Mouse (Mus musculus) CD4-positive, CD25-positive, alpha-beta regulatory T cell, adult 4 months (primary cell): ENCODE results near the gene Snx32. TPM values are rescaled to one million over a fixed set of nuclear protein-coding genes. Genes with fewer than 3 reads are reported as not detected.

Experiments
- ATAC-seq: one replicate; pipeline ENCODE4 v1.8.0; 2017
- polyA plus RNA-seq, 2 experiments: library from polyadenylated mRNA; unstranded; fragments of 100-300 nt; shearing (Covaris generic); gene quantifications; one replicate each; pipeline ENCODE4 v1.2.1; 2017

The Snx32 gene
- 10 to 100 TPM; 20.2 to 23.6 TPM for polyA plus RNA-seq

DNA sequence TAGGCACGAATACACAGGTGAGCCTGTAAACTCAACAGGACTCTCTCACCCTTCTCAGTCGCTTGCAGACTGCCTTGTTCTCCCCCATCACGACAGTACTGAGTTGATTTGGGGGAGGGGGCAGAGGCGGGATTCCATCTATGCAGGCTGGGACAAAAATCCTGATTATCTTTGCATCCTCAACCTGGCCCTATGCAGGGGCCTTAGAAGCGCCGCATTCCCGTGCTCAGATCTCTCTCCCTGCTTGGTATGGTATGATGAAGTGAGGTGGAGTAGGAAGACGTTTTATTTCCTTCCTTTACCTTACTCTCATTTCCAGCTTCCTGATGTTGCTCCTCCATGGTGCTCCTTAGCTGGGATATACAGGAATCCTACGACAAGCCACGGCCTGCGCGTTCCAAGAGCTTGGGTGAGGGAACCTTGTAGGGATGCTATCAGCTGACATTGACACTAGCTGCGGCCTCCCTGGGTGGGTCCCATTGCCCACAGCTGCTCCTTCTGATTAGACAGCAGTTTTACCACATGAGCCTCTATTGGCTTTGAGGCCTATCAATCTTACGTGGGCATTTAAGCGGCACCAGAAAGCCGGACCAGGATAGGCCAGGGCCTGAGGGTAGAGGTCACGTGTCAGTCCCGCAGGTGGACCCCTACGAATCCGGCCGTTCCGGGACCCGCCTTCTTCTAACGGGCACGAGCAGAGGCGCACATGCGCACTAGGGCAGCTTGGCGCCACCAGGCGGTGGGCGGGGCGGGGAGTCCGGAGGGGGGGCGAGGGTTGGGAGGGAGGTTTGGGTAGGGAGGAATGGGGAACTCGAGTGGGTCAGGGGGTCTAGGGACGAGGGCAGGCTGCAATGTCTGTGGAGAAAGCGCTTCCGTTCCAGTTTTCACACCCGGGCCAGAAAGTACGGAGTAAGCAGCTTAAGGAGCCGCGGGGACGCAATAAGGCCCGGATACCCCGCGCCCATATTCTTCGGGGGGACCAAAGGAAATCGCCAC is at the start of gene Snx32:
Gene Snx32, minus strand, starts transcription at position 508 of the 996 bp plus-strand sequence.
- peak; percentile 99 for ATAC-seq

DNA sequence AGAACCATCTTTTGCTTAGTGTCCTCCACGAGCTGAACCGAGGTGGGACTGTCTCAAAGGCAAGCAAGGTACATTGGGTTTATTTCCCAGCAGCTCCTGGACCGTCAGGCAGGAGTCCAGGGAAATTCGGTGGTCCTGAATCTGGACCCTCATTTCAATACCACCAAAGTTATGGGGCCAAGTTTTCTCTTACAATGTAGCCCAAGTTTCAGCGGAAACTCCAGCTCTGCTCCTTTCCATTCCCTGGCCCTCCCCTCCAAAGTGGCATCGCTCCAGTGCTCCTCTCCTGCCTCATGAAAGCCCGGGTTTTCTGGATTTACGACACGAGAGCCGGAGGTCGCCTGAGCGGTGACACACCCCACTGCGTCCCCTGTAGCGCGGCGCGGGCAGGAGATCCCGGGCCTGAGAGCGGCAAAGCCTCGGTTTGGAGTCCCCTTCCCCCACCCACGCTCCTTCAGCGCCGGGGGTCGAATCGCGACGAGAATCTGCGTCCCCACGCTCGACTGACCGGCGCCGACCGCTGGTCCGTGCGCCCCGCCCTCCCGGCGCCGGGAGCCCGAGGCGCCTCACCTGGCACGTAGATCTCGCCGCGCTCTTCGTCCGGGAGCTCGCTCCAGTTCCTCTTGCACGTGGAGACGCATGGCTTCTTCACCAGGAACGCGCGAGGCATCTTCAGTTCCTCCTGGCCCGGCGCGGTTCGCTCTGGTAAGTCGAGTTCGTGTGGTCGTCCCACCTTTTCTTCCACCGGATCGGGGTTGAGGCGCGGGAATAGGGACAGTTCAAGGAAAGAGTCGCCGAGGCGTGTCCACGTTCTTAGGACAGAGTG is 49.5 kb upstream of the Snx32 start:
- ATAC-seq: no peak

DNA sequence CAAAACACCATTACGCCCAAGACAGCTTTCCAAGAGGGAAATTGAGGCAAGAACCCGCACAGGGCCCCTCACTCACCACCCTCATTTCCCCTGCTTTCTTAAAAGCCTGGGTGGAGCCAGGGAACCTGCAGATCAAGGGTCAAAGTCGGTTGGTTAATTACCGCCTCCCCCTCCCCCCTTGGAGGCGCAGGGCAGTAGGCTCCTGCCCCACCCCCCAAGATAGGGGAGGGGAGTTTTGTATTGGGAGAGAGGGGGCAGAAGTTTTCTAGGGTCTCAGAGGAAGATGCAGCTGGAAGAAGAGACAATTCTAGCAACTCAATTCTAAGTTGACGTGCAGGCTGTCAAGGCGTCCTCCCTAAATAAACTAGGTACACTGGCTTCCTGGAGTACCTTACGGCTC is 48.9 kb upstream of the Snx32 start:
- no peak for ATAC-seq

DNA sequence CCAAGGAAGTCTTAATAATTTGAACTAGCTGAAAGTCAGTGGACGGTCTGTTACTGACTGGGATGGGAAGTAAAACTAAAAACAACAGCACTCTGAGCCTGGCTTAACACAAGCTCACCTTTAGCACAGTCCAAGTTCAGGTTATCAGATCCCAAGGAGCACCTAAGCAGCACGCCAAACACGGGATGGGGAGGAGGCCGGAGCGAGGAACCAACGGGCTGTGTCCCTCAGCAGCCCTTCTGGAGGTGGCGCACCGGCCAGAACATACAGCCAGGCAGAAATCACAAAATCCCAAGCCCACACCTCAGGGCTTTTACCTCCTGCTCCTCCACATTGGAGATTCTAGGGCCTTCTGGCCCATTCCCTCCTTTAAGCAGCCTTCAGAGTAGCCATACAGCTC is 48.4 kb upstream of the Snx32 start:
- no peak for ATAC-seq

DNA sequence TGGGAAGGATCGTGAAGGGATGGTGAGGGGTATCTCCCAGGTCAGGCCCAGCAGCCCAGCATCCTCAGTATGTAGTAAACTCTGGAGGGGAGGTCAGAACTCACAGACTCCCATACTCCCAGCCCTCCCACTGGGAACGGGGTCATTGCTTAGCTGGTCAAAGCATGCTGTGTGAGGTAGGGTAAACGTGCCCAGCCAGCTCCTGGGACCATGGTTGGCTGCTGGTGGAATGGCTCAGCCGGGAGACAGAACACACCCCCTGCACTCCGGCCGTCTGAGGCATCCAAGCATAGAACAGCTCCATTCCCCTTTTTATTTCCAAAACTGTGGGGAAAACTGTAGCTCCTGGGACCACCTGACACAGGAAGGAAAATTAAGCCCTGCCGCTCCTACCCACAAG is 47.8 kb upstream of the Snx32 start:
- no peak for ATAC-seq

DNA sequence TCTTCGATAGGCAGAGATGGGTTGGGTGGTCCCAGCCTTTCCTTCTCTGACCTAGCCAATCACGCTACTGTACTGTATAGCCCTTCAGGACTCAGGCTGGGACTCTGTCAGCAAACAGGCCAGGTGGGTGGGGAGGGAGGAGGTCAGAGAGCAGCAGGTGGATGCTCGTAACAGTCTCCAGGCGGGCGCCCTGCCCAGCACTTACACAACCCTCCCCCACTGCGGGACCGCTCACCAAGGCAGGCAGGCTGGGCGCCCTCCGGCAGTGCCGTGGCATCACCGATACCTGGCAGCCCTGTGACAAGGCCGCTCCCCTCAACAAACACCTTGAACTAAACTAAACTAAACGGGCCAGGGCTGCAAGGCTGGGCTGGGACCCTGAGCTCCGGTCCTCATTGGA is 43.9 kb upstream of the Snx32 start:
- no peak for ATAC-seq

DNA sequence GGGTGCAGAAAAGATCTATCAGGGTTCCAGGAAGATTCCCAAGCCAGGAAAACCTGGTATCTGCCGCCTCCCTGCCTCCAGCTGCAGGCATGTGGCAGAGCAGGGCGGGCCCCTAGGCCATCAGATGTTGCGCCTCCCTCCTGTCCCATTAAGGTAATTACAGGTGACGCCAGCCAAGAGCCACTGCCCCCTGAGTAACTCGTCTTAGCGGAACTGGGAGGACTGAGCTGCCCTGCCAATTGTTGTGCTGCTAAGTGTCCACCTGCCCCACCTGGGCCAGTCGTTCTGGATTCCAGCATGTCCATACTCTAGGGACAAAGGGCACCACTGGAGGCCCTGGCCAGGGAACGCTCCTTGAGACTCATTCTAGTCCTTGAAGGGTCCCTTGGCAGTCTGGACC is 43.5 kb upstream of the Snx32 start:
- ATAC-seq: no peak

DNA sequence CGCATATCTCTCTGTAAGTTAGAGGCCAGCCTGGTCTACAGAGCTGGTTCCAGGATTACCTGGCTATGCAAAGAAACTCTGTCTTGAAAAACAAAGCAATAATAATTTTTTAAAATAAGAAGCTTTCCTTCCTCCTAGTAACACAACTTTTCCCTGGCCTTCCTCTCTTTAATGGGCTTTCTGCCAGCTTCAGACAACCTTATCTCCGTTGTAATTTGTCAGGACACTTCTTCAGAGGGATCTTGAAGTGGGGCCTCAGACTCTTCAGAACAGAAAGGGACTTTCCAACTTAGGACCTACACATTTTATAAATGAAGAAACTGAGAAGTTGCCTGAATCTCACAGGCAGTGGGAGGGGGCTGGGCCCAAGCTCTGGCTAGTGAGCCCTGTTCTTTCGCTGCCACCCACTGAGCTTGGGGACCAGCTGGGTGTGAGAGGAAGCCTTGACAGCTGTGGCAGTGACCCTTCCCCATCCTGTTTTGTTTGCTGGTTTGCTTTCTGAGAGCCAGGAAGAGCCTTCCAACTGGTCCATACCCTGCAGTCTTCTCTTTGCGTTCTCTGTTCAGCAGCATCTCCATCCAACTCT is 37.2 kb upstream of the Snx32 start:
- ATAC-seq: no peak

DNA sequence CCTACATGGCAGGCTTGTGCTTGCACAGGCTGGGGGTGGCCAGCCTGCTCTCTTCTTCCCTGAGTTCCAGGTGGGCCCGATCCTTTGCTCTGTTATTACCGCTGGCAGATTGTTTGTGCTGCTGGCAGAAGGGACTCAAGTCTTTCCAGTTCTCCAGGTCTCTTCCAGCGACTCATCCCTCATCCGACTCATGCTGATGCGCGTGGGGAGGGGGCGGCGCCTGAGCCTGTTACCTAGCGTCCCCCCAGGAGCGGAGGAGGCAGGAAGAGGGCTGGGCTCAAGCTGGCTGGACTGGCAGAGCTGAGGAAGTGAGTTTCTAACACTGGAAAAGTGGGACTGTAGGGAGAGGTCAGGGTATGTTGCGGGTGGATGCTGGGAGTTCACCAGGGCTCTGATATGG is 33.7 kb upstream of the Snx32 start:
- no peak for ATAC-seq

DNA sequence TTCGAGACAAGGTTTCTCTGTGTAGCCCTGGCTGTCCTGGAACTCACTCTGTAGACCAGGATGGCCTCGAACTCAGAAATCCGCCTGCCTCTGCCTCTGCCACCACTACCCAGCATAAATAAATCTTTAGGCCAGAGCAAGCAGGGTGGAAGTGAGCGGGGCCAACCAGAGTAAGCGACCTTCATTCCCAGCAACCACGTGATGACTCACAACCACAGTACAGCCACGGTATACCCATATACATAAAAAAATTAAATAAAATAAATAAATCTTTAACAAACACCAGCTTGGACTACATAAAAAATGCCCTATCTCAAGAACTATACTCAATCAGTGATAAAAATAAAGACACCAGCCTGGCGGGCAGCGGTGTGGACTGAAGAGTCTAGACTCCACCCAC is 33.0 kb upstream of the Snx32 start:
- ATAC-seq: no peak

DNA sequence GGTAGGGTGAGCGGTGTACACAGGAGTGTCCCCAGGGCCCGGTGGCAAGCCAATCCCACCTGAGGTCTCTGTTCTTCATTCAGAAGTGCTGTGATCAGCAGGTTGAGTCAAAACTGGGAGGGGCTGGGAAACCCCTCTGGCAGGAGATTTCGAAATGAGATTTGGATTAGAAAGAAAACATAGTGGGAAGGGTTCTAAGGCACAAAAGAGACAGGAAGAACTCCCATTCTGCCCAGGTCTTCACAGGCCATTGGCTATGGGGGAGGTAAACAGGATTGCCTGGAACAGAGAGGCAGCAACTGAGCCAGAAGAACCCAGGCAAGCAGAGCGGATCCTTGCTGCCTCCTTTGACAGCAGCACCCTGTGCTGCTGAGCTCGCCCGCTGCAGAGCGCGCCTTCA is 28.4 kb upstream of the Snx32 start:
- no peak for ATAC-seq

DNA sequence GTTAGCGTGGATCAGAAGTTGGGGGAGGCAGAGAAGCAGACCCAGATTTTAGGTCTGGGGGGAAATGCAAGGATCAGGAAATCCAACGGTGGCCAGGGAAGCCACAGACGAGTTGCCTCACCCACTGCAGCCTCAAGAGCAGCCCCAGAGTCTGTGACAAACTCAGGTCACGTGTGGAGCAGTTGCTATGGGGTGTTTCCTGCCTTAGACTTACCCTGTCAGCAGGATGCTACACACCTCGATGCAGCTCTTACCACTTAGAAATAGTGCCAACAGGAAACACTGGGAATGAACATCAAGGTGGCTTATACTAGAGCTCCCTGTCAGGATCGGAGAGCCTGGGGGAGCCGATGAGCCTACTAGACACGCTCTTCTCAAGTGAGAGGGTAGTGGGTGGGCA is 22.2 kb upstream of the Snx32 start:
- ATAC-seq: peak; percentile 94

DNA sequence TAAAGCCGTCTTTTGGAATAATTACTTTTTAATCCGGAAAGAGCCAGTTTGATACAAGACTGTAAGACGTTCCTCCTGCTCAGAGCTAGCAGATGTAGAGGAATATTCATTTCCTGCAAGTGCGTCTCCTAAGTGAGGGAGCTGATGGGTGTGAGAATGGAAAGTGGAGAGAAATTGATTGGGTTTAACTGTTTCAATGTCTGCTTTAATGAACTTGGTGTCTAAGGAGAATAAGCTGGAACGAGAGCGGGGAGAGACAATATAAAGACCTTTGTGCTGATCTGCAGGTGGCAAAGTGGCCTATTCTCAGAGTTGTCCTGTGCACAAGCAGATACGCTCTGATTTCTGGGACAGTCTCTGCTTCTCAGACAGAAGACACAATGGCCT is 19.8 kb upstream of the Snx32 start:
- ATAC-seq: no peak

DNA sequence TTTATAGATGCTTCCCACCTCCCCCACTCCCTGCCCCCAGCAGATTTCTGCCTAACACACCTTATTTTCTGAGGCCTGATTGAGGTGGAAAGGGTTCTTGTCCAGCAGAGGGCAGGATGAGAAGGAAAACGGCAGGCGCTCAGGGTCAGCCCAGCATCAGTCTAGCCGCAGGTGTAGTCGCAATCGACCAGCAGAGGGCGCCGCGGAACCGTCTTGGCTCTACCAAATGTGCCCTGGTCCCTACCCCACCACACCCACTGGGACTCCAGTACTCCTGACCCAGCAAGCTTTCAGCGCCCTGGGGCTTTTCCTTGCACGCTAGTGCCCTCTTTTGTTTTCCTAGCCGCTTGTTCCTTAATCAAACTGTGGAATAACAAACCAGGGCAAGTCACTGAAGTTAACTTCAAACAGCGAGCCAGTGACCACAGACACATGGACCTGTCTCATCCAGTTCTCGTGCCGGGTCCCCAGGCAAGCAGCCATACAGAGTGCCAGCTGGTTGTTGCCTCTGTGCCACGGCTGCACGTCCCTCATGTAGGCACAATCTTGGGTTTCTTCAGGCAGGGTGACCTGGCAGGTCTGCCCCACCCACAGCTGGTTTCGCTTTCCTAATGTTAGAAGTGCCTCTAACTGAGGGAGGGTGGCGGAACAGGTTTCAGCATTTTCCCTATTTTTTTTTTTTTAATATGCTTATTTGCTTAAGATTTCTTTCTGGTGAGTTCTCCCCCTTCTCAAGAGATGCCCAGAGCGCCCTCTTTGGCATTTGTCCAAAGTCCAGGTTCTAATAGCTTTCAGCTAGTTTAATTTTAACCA is 19.2 kb upstream of the Snx32 start:
- ATAC-seq: peak; percentile 71

DNA sequence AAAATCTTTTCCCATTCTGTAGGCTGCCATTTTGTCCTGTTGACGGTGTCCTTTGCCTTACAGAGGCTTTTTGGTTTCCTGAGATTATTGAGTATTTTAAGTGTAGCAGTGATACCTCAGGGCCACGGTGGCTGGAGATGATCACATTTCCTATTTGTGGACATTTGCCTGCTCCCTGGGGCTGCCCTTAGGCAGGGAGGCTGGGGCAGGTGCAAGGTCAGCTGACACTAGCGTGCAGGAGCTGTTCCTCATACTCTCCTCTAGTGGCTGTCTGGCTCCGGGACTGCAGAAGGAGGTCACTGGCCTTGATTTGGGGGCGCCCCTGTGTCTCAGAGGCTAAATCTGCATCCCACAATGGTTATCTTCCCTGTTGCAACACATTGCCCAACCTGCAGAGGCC is 14.9 kb upstream of the Snx32 start:
- no peak for ATAC-seq

DNA sequence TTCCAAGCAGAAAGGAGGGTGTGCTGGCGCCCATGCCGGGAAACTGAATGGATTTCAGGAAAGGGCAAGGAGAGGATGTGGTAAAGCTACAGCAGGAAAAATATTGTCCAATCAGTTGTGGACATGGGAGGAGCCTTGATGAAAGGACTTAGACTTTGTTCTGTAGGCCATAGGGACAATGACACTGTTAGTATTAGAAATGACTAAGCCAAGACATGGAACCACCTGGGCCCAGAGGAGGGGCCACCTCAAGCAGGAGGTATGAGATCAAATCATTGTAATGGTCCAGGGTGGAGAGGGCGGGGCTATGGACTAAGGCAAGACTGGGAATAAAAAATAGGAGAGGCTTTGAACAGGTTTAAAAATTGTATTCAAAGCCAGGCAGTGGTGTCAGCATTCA is 8.4 kb upstream of the Snx32 start:
- ATAC-seq: no peak

DNA sequence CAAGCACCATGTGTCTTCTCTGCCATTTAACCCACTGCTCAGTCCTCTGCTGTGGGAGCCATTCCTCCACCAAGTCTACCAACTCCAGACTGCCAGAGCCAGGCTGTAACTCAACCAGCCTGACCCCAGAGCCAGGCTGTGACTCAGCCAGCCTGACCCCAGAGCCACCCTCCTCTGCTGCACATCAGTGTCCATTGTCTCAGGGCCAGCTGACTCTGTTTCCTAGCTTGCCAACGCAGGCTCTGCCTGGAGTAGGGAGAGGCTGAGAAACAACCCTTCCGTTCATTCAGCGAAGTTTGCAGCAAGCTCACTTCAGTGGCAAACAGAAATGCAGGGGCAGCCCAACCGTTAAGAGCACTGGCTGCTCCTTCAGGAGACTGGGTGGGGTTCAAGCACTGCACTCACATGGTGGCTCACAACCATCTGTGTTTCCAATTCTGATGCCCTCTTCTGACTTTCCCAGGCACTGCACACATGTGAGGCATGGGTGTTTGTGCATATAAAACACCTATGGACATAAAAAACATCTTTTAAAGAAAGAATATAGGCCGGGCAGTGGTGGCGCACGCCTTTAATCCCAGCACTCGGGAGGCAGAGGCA is 6.7 kb upstream of the Snx32 start:
- ATAC-seq: no peak

DNA sequence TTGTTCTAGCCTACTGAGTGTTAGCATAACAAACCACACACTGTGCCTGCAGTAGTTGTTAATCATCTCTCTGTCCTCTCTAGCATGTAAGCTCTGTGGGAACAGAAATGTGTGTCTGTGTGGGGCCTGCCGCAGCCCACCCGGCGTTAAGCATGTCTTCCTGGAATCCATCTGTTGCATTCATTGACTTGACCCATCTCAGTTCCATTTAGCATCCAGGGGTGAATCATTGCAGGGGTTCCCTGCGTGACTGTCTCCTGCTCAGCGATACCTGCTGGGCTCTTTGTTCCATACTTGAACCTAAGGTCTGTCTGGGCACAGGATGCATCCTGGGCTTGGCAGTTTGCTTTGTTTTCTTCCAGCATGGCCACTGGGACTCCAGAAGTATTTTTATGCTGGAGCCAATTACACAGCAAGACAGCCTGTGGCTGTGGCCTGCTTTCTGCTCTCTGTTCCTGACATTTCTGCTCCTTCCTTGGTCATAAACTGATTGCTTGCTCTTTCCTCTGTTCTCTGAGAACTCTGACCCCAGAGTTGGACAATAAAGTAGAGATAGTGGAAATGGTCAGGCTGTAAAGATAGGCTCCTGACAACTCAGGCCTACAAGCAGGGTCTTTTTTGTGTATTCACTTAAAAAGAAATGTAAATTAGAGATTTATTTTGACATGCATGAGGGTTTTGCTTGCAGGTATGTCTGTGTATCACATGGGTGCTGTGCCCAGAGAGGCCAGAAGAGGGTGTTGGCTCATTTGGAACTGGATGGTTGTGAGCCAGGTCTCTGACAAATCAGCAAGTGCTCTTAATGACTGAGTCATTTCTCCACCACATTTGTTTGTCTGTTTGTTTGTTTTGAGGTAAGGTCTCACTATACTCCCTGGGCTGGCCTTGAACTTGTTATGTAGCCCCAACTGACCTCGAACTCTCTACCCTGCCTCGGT is 5.8 kb upstream of the Snx32 start:
- ATAC-seq: no peak

DNA sequence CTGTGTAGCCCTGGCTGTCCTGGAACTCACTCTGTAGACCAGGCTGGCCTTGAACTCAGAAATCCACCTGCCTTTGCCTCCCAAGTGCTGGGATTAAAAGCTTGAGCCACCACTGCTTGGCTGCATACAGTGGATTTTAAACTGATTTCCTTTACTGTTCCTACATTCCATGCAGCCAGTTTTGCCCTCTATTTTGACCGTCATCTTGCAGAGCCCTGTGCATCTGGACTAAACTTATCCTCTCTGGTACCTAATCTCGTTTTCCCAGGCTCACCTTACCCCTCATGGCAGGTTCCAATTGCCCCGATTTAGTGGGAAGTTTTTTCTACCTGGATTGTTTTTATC is 2.6 kb upstream of the Snx32 start:
- no peak for ATAC-seq

DNA sequence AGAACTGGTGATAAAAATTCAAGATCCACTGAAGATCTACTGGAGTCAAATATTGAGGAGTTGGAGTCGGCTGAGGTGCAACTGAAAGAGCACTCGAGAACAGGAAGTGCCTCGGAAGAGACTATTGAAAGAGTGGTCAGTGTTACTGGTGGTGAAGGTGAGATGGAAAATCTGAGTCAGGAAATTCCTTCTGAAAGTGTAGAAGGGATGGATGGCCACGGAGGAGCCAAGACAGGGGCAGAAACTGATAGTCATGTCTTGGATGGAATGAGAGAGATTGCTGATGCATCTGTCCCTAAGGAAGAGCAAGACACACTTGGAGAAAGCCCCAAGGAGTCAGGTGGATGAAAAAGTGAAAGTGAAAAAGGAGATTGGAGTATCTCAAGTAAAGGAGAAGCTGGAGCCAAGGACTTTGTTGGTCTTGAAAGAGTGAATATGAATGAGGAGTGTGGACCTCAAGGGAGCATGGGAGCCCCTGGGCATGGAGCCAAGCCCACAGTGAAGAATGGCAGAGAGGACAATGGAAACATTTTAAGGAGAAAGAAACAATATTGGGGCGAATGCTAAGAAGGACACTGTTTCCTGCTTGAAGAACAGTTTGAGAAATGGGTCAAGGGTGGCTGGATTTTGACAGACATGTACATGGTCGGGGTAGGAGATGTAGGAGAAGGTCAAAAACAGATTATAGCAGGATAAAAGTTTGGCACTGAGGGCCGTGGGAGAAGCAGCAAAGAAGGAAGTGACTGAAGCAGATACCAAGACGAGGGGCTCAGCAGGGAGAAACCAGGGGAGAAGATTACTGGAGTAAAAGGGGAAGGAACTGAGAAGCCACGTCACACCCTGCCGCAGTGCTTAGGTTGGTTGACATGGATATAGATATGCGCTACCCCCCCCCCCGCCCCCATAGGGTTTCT is 2.0 kb upstream of the Snx32 start:
- no peak for ATAC-seq
